Mouse (Mus musculus) CH12.LX (cell line): ENCODE data around the gene Prkar1a. TPM values are rescaled to one million over a fixed set of nuclear protein-coding genes. Genes with fewer than 3 reads are reported as not detected.

Experiments used
- DNase-seq: peaks from one replicate; pipeline ENCODE4 v3.0.0-alpha.2; 2013; ENCODE audit errors: extremely low read depth
- H3K27ac ChIP-seq: 2 replicates; pipeline ENCODE4 v1.5.1; 2012; ENCODE audit warnings: low read depth, mild to moderate bottlenecking, control low read depth, moderate library complexity; ENCODE audit not compliant: insufficient read depth
- H3K27me3 ChIP-seq: replicated peaks from 2 replicates; pipeline ENCODE3; 2012; ENCODE audit warnings: inconsistent platforms
- H3K36me3 ChIP-seq, 2 experiments: replicated peaks in 1 of 2; 2 replicates each; pipeline versions ENCODE3 to v1.6.1; 2012; ENCODE audit warnings: inconsistent platforms in 1 of 2, low read length in 1 of 2, mild to moderate bottlenecking in 1 of 2, mixed read lengths in 1 of 2, moderate library complexity in 1 of 2; ENCODE audit not compliant: control insufficient read depth in 1 of 2, insufficient read depth in 1 of 2
- H3K4me1 ChIP-seq, 2 experiments: 2 replicates each; pipeline ENCODE4 v1.6.1; 2012; ENCODE audit warnings: inconsistent platforms in 1 of 2, moderate library complexity in 1 of 2; ENCODE audit not compliant: insufficient read depth in 2 of 2, control insufficient read depth in 1 of 2
- H3K4me2 ChIP-seq: 2 replicates; pipeline ENCODE4 v1.6.1; 2012; ENCODE audit warnings: low read depth, mild to moderate bottlenecking, control low read depth; ENCODE audit not compliant: poor library complexity, insufficient read depth, severe bottlenecking
- H3K4me3 ChIP-seq, 3 experiments: fragments of 150-350 bp in 1 of 3; sonication (generic) in 1 of 3; replicated peaks in 1 of 3; 2 replicates each; pipeline versions ENCODE3 to v1.5.1; 2011 to 2012; ENCODE audit warnings: low read depth in 2 of 3, low read length in 2 of 3, mild to moderate bottlenecking in 2 of 3, moderate library complexity in 2 of 3, control low read depth in 1 of 3, improper control_type of control experiment in 1 of 3, inconsistent platforms in 1 of 3, mixed read lengths in 1 of 3; ENCODE audit not compliant: poor library complexity in 1 of 3
- H3K79me2 ChIP-seq: replicated peaks from 2 replicates; pipeline ENCODE4 v1.6.1; 2012; ENCODE audit warnings: mild to moderate bottlenecking, moderate library complexity; ENCODE audit not compliant: control insufficient read depth, poor library complexity, insufficient read depth, severe bottlenecking; ENCODE audit errors: extremely low read depth
- H3K9ac ChIP-seq: 2 replicates; pipeline ENCODE4 v1.6.1; 2012; ENCODE audit warnings: low read depth, mild to moderate bottlenecking, control low read depth, moderate library complexity; ENCODE audit not compliant: insufficient read depth
- H3K9me3 ChIP-seq: replicated peaks from 2 replicates; pipeline ENCODE3; 2012; ENCODE audit warnings: low read length, inconsistent platforms, mixed read lengths
- BHLHE40 ChIP-seq: IDR thresholded peaks from 2 replicates; pipeline ENCODE4 v1.6.1; 2011; ENCODE audit warnings: mild to moderate bottlenecking, low read depth, low read length, improper control_type of control experiment
- CHD2 ChIP-seq: IDR thresholded peaks from 2 replicates; pipeline ENCODE4 v1.6.1; 2011; ENCODE audit warnings: low read length, improper control_type of control experiment
- E2F4 ChIP-seq: IDR thresholded peaks from 2 replicates; pipeline ENCODE4 v1.6.1; 2011; ENCODE audit warnings: low read depth, low read length, improper control_type of control experiment; ENCODE audit not compliant: insufficient replicate concordance
- ELF1 ChIP-seq: IDR thresholded peaks from 2 replicates; pipeline ENCODE4 v1.6.1; 2014; ENCODE audit warnings: low read depth, mild to moderate bottlenecking, inconsistent platforms, low read length, improper control_type of control experiment
- EP300 ChIP-seq: IDR thresholded peaks from 2 replicates; pipeline ENCODE4 v1.6.1; 2011; ENCODE audit warnings: low read length, improper control_type of control experiment
- GABPA ChIP-seq: IDR thresholded peaks from 2 replicates; pipeline ENCODE4 v1.6.1; 2012; ENCODE audit warnings: low read depth, low read length, improper control_type of control experiment, inconsistent platforms; ENCODE audit not compliant: insufficient replicate concordance
- IRF4 ChIP-seq: IDR thresholded peaks from 2 replicates; pipeline ENCODE4 v1.6.1; 2014; ENCODE audit warnings: low read depth, mild to moderate bottlenecking, inconsistent platforms, low read length, improper control_type of control experiment
- JUND ChIP-seq: conservative IDR thresholded peaks from 2 replicates; pipeline ENCODE4 v1.6.1; 2011; ENCODE audit warnings: low read depth, low read length, improper control_type of control experiment
- MEF2A ChIP-seq: IDR thresholded peaks from 2 replicates; pipeline ENCODE4 v1.6.1; 2014; ENCODE audit warnings: low read depth, mild to moderate bottlenecking, inconsistent platforms, low read length, improper control_type of control experiment, borderline replicate concordance
- MYC ChIP-seq: IDR thresholded peaks from 2 replicates; pipeline ENCODE4 v1.6.1; 2011; ENCODE audit warnings: low read depth, mild to moderate bottlenecking, improper control_type of control experiment, low read length
- NELFE ChIP-seq: IDR thresholded peaks from 2 replicates; pipeline ENCODE4 v1.6.1; 2011; ENCODE audit warnings: low read depth, low read length, improper control_type of control experiment
- NRF1 ChIP-seq: IDR thresholded peaks from 2 replicates; pipeline ENCODE4 v1.6.1; 2014; ENCODE audit warnings: low read depth, mild to moderate bottlenecking, inconsistent platforms, low read length, improper control_type of control experiment, moderate library complexity
- SIN3A ChIP-seq: IDR thresholded peaks from 2 replicates; pipeline ENCODE4 v1.6.1; 2012; ENCODE audit warnings: low read length, improper control_type of control experiment, inconsistent platforms
- SMC3 ChIP-seq: IDR thresholded peaks from 2 replicates; pipeline ENCODE4 v1.6.1; 2011; ENCODE audit warnings: low read depth, low read length, improper control_type of control experiment
- TBP ChIP-seq: conservative IDR thresholded peaks from 2 replicates; pipeline ENCODE4 v1.6.1; 2011; ENCODE audit warnings: low read depth, low read length, improper control_type of control experiment
- TCF12 ChIP-seq: IDR thresholded peaks from 2 replicates; pipeline ENCODE4 v1.6.1; 2014; ENCODE audit warnings: low read depth, mild to moderate bottlenecking, inconsistent platforms, low read length, improper control_type of control experiment
- USF1 ChIP-seq: IDR thresholded peaks from 2 replicates; pipeline ENCODE4 v1.6.1; 2014; ENCODE audit warnings: low read depth, mild to moderate bottlenecking, inconsistent platforms, low read length, improper control_type of control experiment
- USF2 ChIP-seq: conservative IDR thresholded peaks from 2 replicates; pipeline ENCODE4 v1.6.1; 2011; ENCODE audit warnings: low read depth, low read length, improper control_type of control experiment
- ZC3H11A ChIP-seq: IDR thresholded peaks from 2 replicates; pipeline ENCODE4 v1.6.1; 2012; ENCODE audit warnings: low read depth, mild to moderate bottlenecking, inconsistent platforms, low read length, improper control_type of control experiment
- ZMIZ1 ChIP-seq: IDR thresholded peaks from 2 replicates; pipeline ENCODE4 v1.6.1; 2012; ENCODE audit warnings: low read depth, mild to moderate bottlenecking, inconsistent platforms, low read length, improper control_type of control experiment
- ZNF384 ChIP-seq: IDR thresholded peaks from 2 replicates; pipeline ENCODE4 v1.6.1; 2012; ENCODE audit warnings: low read depth, low read length, improper control_type of control experiment, inconsistent platforms
- dilution Hi-C: fragments of 300-500 bp; cut with MboI; formaldehyde crosslinking; loops from 2 replicates; pipeline ENCODE4 v1.14.3; 2020; ENCODE audit warnings: low sequenced_read_pairs; ENCODE audit not compliant: extremely low pct_unique_long_range_greater_than_20kb, extremely low pct_ligation_motif_present
- in situ Hi-C: fragments of 300-500 bp; cut with MboI; formaldehyde crosslinking; loops from 3 replicates; pipeline ENCODE4 v1.14.3; 2019; ENCODE audit warnings: low sequenced_read_pairs, low pct_ligation_motif_present, low pct_unique_long_range_greater_than_20kb, mixed read lengths
- polyA plus RNA-seq: library from polyadenylated mRNA; unstranded; fragments of >175 nt; gene quantifications from 2 replicates; pipeline ENCODE4 v1.2.1, GENCODE M21; 2012; ENCODE audit warnings: low read depth; ENCODE audit not compliant: insufficient read length
- total RNA-seq, 2 experiments: library from RNA; depleted of rRNA; stranded (reverse); fragments of 300-350 nt in 1 of 2; fragments of >200 nt in 1 of 2; gene quantifications; 2 replicates each; pipeline ENCODE4 v1.2.3; 2012 to 2014

Prkar1a gene
- total and polyA plus RNA-seq, 3 experiments, result 93.1 to 220 (median 111) TPM

GRCm38 (mm10) chr11:109664293-109664692 is 15.1 kb downstream of the Prkar1a start:
- H3K4me3 ChIP-seq, result no peak overlapping the region
- no peak overlapping the region for H3K4me2 ChIP-seq
- peaks cover 0 to 7% of the 10 kb centered on the region in 2 experiments; a peak in 1 of 4 replicates for H3K4me1 ChIP-seq
- no peaks in the 10 kb centered on the region for H3K9me3 ChIP-seq
- H3K27me3 ChIP-seq, result no peaks in the 10 kb centered on the region
- peaks cover 80 to 98% of the 10 kb centered on the region in 2 experiments for H3K36me3 ChIP-seq
- TF ChIP-seq TCF12 (no peak), SMC3 (no peak), TBP (no peak), ZC3H11A (no peak), MEF2A (no peak), BHLHE40 (no peak), ZNF384 (no peak), GABPA (no peak)
- dilution Hi-C loops (no loop called here), in situ Hi-C loops (no loop called here)
- no peak overlapping the region for H3K27ac ChIP-seq
- no peak for DNase-seq
- H3K9ac ChIP-seq, result no peak overlapping the region
- H3K79me2 ChIP-seq, result peaks cover 10% of the 10 kb centered on the region; the same call in 1 of the 2 replicates

GRCm38 (mm10) chr11:109665424-109665823 is 16.2 kb downstream of the Prkar1a start:
- Histone ChIP-seq H3K4me3 (no peak overlapping the region), H3K79me2 (no peaks in the 10 kb centered on the region), H3K27me3 (no peaks in the 10 kb centered on the region), H3K4me1 (peaks cover under 1 to 14% of the 10 kb centered on the region in 2 experiments; a peak in 3 of 4 replicates), H3K36me3 (peaks cover 78 to 96% of the 10 kb centered on the region in 2 experiments), H3K27ac (no peak overlapping the region), H3K4me2 (no peak overlapping the region), H3K9me3 (no peaks in the 10 kb centered on the region), H3K9ac (no peak overlapping the region)
- DNase-seq, result no peak
- dilution Hi-C loops, result no loop called here
- TF ChIP-seq ZMIZ1, result no peak
- TF ChIP-seq USF1, result no peak
- no peak for TF ChIP-seq CHD2
- no peak for TF ChIP-seq ELF1
- TF ChIP-seq GABPA, result no peak
- no peak for TF ChIP-seq USF2
- no peak for TF ChIP-seq EP300
- no peak for TF ChIP-seq MEF2A
- TF ChIP-seq JUND, result no peak
- no peak for TF ChIP-seq TCF12
- TF ChIP-seq NELFE, result no peak
- TF ChIP-seq IRF4, result no peak
- TF ChIP-seq E2F4, result no peak
- no peak for TF ChIP-seq NRF1
- no peak for TF ChIP-seq SMC3
- TF ChIP-seq MYC, result no peak
- TF ChIP-seq TBP, result no peak
- no peak for TF ChIP-seq SIN3A
- in situ Hi-C loops, result no loop called here
